Mouse (Mus musculus) E14TG2a.4 (cell line): ENCODE data around the gene Ercc2.

Source experiments
- H3K27me3 ChIP-seq: 2 replicates; pipeline ENCODE4 v1.6.1; 2014; ENCODE audit warnings: low read length, control low read depth; ENCODE audit not compliant: insufficient read depth
- H3K36me3 ChIP-seq: 2 replicates; pipeline ENCODE4 v1.6.1; 2014; ENCODE audit warnings: low read length, control low read depth; ENCODE audit not compliant: insufficient read depth
- H3K4me1 ChIP-seq: replicated peaks from 2 replicates; pipeline ENCODE4 v1.6.1; 2014; ENCODE audit warnings: low read depth, low read length, control low read depth
- H3K4me3 ChIP-seq: replicated peaks from 2 replicates; pipeline ENCODE4 v1.5.1; 2014; ENCODE audit warnings: mild to moderate bottlenecking, low read length
- H3K9me3 ChIP-seq: 2 replicates; pipeline ENCODE4 v1.6.1; 2014; ENCODE audit warnings: low read length, control low read depth
- CTCF ChIP-seq: conservative IDR thresholded peaks from 2 replicates; pipeline ENCODE4 v1.5.1; 2014; ENCODE audit warnings: low read length
- NANOG ChIP-seq: IDR thresholded peaks from 2 replicates; pipeline ENCODE4 v1.6.1; 2014; ENCODE audit warnings: borderline replicate concordance, low read length, mixed read lengths
- POU5F1 ChIP-seq: IDR thresholded peaks from 2 replicates; pipeline ENCODE4 v1.6.1; 2014; ENCODE audit warnings: low read length, borderline replicate concordance

Gene Ercc2

DNA sequence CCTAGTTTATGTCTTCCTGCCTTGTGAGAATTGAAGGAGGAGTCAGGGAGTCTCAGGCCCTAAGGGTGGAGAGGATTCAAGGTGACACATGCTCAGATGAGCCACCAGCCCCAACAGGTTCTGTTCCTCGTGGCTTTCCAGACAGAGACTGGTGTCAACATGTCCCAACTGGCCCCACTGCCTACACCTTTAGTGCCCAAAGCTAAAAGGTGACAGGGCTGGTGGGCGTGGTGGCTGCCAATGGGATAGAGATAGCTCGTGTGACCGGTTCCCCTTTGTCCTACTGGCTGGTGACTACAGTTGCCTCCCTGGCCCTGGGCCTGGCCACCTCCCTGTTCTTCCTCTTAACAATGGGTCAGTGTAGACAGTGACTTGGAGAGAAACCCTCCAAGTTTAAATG lies 16.4 kb upstream of the Ercc2 start:
- no peak overlapping the region for H3K4me3 ChIP-seq
- TF ChIP-seq POU5F1 (no peak), CTCF (no peak), NANOG (no peak)
- H3K27me3 ChIP-seq, result peaks cover 16% of the 10 kb centered on the region
- peaks cover 18% of the 10 kb centered on the region for H3K36me3 ChIP-seq
- no peaks in the 10 kb centered on the region for H3K9me3 ChIP-seq
- peaks cover 52% of the 10 kb centered on the region for H3K4me1 ChIP-seq

DNA sequence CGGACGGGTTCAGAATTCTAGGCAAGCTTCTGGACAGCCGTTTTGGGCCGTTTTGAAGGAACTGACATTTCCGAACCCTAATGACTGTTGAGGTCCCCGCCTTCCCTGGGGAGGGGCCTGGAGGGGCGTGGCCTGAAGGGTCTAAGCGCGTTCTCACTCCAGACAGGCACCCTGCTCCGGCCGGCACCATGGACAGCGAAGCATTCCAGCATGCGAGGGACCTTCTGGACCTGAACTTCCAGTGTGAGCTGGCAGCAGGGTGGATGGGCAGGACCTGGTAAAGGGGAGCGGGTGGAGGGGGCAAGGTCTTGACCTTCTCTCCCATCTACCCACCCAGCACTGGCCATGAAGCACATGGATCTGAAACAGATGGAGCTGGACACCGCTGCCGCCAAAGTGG lies 13.4 kb upstream of the Ercc2 start:
- Histone ChIP-seq H3K9me3 (no peaks in the 10 kb centered on the region), H3K36me3 (peaks cover 36% of the 10 kb centered on the region), H3K4me3 (no peak overlapping the region), H3K27me3 (peaks cover 20% of the 10 kb centered on the region), H3K4me1 (peaks cover 37% of the 10 kb centered on the region)
- TF ChIP-seq CTCF (no peak), NANOG (no peak), POU5F1 (no peak)

DNA sequence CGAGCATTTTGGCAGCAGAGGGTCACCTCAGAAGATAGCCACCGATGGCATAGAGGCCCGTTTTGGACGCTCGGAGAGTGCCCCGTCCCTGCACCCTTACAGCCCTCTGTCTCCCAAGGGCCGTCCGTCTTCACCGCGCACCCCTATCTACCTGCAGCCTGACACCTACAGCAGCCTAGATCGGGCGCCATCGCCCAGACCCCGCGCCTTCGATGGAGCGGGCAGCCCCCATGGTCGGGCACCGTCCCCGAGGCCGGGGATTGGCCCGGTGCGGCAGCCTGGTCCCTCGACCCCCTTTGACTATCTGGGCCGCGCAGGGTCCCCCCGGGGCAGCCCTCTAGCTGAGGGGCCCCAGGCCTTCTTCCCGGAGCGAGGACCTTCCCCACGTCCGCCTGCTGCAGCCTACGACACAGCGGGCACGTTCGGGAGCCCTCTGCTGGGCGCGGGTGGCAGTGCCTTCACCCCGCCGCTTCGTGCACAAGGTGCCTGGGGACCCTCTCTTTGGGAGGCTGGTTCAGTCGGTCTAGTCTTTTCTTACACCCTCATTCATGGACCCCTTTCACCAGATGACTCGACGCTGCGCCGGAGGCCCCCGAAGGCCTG lies 11.9 kb upstream of the Ercc2 start:
- peaks cover 35% of the 10 kb centered on the region for H3K36me3 ChIP-seq
- H3K27me3 ChIP-seq, result peaks cover 20% of the 10 kb centered on the region
- H3K4me1 ChIP-seq, result peaks cover 33% of the 10 kb centered on the region
- TF ChIP-seq NANOG (no peak), CTCF (peak; percentile 61)
- peak overlapping the region; percentile 71 for H3K4me3 ChIP-seq
- H3K9me3 ChIP-seq, result no peaks in the 10 kb centered on the region

DNA sequence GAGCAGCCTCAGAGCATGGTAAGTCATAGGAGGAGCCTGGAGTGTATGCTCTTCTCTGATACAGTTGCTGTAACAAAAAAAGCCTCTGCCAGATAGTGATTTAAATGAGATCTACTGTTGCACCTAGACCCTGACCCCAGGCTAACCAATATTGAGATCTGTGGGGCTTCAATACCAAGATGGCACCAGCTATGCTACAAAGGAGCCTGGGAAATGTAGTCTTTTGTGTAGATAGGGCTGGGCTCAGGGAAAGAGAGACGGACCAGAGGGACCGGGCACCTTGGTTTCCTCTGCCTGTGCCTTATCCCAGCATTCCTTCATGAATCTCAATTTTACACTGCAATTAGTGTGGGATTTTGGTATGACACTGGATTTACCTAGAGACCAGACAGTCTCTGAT lies 8.4 kb upstream of the Ercc2 start:
- H3K4me3 ChIP-seq, result no peak overlapping the region

DNA sequence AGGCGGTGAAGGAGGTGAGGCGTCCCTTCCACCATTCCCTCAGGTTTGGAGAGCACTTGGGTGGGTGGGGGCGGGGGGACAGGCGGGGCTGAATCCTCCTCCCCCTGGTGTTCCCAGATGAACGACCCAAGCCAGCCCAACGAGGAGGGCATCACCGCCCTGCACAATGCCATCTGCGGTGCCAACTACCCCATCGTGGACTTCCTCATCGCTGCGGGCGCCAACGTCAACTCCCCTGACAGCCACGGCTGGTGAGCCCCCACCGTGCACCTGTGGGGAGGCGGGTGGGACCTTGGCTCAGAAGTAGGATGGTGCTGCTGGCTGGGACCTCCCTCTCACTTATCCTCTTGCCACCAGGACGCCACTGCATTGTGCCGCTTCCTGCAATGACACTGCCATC lies 6.4 kb upstream of the Ercc2 start:
- H3K9me3 ChIP-seq, result no peaks in the 10 kb centered on the region
- peaks cover 44% of the 10 kb centered on the region for H3K36me3 ChIP-seq
- 0 out of 2 replicates have a peak, but pooled peaks cover 4% of the 10 kb centered on the region for H3K27me3 ChIP-seq
- TF ChIP-seq POU5F1, result no peak
- no peak for TF ChIP-seq CTCF
- no peak for TF ChIP-seq NANOG
- peaks cover 52% of the 10 kb centered on the region for H3K4me1 ChIP-seq
- peak overlapping the region; percentile 75 for H3K4me3 ChIP-seq

More for the DNA sequence above, 8.4 kb upstream of the Ercc2 start:
- peaks cover 47% of the 10 kb centered on the region for H3K36me3 ChIP-seq
- no peaks in the 10 kb centered on the region for H3K9me3 ChIP-seq
- peaks cover 20% of the 10 kb centered on the region for H3K27me3 ChIP-seq
- peaks cover 60% of the 10 kb centered on the region for H3K4me1 ChIP-seq
- TF ChIP-seq CTCF (no peak), POU5F1 (no peak), NANOG (no peak)

DNA sequence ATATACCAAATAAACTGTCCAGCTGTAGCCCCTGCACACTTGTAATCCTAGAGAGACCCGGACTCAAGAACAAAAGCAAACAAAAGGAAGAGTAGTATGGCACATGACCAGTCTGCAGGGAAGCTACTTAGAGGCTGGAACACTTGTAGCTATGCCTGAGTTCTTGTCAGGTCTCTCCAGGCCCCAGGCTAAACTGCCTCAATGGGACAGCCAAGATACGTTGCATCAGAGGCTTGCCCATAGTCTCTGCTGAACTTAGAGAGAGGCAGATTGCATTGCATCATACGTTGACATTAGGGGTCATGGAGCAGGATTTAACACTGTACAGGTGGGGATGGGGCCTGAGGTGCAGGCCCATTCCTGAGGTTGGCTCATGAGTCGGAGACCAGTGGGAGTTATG lies 5.8 kb upstream of the Ercc2 start:
- no peak for TF ChIP-seq POU5F1

DNA sequence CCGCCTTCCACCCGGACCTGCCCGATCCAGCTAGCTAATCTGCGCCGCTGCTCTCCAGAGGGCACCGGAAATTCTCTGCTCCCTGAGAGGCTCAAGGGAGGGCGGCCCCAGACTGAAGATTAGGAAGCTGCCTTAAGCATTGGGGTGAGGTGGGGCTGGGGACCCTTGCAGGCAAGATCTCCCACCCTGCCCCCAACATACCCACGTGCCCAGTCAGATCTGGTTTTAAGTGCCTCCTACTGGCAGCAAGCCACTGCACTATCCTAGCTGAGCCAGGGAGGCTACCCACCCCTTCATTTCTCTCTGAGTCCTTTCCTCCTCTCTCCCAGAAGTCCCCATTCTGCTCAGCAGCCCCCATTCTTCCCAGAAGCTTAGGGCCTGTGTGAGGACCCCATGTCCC lies 3.8 kb upstream of the Ercc2 start:
- no peaks in the 10 kb centered on the region for H3K27me3 ChIP-seq
- TF ChIP-seq CTCF (no peak), NANOG (no peak), POU5F1 (no peak)
- H3K36me3 ChIP-seq, result peaks cover 26% of the 10 kb centered on the region
- no peaks in the 10 kb centered on the region for H3K9me3 ChIP-seq
- peak overlapping the region; percentile 72 for H3K4me3 ChIP-seq
- peaks cover 54% of the 10 kb centered on the region for H3K4me1 ChIP-seq

More for the DNA sequence above, 5.8 kb upstream of the Ercc2 start:
- Histone ChIP-seq H3K4me3 (peak overlapping the region; percentile 75), H3K9me3 (no peaks in the 10 kb centered on the region), H3K36me3 (peaks cover 39% of the 10 kb centered on the region), H3K4me1 (peaks cover 49% of the 10 kb centered on the region), H3K27me3 (no peaks in the 10 kb centered on the region)

DNA sequence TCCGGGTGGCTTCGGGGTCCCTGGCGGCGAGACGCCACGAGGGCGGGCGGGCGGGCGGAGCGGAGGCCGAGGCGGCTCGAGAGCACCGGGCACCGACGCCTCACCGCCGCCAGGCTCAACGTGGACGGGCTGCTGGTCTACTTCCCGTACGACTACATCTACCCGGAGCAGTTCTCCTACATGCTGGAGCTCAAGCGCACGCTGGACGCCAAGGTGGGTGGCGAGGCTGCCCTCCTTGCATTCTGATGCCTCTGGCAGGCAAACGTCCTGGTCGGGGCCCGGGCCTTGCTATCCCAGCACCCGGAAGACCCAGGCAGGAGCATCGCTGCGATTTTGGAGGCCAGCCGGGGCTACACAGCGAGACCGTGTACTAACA lies 344 bp downstream of the Ercc2 start:
- Histone ChIP-seq H3K4me3 (peak overlapping the region; percentile 95), H3K36me3 (peaks cover 41% of the 10 kb centered on the region), H3K9me3 (no peaks in the 10 kb centered on the region), H3K27me3 (no peaks in the 10 kb centered on the region), H3K4me1 (peaks cover 53% of the 10 kb centered on the region)
- no peak for TF ChIP-seq NANOG
- TF ChIP-seq POU5F1, result no peak
- TF ChIP-seq CTCF, result no peak

DNA sequence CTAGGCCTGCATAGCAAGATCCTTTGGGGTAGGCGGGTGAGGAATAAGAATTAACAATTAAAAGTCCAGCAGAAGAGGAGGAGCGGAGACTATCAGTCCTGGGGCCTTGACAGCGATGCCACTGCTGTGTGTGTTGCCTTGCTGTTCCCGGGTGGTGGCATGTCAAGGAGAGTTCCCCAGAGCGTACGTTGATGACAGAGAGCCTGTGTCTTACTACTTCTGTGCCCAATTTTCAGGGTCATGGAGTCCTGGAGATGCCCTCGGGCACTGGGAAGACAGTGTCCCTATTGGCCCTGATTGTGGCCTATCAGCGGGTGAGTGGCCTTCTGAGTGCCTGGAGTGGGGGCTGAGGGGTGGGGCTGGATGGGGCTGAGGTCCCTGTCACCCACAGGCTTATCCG lies 1.9 kb downstream of the Ercc2 start:
- peaks cover 49% of the 10 kb centered on the region for H3K4me1 ChIP-seq
- H3K4me3 ChIP-seq, result no peak overlapping the region
- no peak for TF ChIP-seq NANOG
- no peak for TF ChIP-seq POU5F1
- no peak for TF ChIP-seq CTCF
- no peaks in the 10 kb centered on the region for H3K27me3 ChIP-seq
- peaks cover 53% of the 10 kb centered on the region for H3K36me3 ChIP-seq
- H3K9me3 ChIP-seq, result no peaks in the 10 kb centered on the region
